Mouse (Mus musculus): ENCODE measurements around the gene Wdr86.
"Not testable (repeated sequence)": the region's sequence is repeated elsewhere in the genome, so short reads cannot be mapped to it uniquely, and the experiment has no call there.

Wdr86 gene

DNA sequence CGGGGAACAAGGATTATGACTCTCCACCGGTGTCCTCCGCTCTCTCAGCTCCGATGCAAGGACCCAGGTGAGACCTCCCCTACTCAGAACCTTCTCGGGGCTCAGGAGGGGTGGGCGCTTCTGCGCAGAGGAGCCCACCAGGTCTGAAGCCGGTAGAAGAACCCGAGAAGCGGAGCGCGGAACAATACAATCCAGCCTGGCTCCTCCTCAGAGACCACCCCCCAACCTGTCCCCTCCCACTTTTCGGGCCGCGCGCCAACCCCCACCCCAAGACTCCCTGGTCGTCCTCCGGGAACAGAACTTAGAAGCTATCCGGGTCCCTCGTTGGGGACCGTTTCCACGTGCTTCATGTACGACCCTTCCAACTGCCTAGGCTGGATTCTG is at the start of gene Wdr86:
TSS of gene Wdr86 (minus strand) at position 240 of the 384 bp plus-strand sequence.
- ATAC-seq (ENCODE audit: insufficient number of reproducible peaks, low FRiP score, low TSS enrichment) = no peak

DNA sequence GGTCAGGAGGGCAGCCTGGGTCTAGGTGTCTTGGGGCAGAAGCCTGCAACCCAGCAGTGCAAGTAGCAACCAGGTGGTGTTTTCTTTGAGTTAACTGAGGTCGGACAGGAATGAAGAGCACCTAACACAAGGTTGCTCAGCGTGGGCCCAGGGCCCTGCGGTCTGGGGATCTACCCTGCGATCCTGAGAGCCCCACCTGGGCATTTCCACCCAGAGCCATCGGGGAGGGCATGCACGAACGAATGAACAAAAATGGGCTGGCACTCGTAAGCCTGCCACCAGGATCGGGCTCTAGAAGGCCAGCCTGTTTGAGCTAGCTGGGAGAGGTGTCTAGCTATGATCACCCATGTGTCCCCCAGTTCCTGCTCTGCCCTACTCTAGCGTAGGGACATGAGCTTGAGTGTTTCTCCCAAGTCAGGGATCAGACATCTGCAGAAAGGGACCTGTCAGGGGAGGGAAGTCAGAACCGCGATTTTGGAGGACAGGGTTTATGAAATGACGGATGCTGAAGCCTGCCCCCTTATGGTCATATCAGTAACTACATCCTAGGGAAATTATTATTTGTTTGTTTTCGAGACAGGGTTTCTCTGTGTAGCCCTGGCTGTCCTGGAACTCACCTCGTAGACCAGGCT is 49.5 kb upstream of the Wdr86 start:
- peak; percentile 66; the same call in 1 of the 2 replicates for ATAC-seq (ENCODE audit: insufficient number of reproducible peaks, low FRiP score, low TSS enrichment)

DNA sequence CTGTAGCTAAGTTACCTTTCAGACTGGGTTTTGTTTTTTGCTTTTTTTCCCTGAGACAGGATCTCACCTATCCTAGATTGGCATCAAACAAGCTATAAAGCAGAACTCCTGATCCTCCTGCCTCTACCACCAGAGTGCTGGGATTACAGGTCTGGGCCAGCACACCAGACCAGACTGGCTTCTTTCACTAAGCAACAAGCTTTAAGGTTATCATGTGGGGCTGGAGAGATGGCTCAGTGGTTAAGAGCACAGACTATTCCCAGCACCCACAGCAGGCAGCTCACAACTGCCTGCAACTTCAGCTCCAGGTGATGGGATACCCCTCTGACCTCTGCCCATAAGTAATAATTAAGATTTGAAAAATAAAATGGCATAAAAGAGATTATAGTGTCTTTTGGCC is 48.8 kb upstream of the Wdr86 start:
- no peak for ATAC-seq (ENCODE audit: insufficient number of reproducible peaks, low FRiP score, low TSS enrichment)

DNA sequence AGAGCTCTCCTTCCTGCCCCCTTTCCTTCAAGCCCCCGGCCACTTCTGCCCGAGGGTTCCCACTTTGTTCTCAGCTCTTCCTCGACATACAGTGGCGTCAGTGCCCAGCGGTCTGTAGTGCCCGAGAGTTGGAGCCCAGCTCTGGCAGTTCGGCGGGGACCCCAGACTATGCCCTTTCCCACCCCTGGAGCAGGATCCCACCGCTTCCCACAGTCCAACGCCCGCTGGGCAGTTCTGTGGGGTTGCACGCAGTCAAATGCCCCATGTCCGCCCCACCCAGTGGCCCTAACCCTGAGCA is 48.3 kb upstream of the Wdr86 start:
- no peak for ATAC-seq (ENCODE audit: insufficient number of reproducible peaks, low FRiP score, low TSS enrichment)

DNA sequence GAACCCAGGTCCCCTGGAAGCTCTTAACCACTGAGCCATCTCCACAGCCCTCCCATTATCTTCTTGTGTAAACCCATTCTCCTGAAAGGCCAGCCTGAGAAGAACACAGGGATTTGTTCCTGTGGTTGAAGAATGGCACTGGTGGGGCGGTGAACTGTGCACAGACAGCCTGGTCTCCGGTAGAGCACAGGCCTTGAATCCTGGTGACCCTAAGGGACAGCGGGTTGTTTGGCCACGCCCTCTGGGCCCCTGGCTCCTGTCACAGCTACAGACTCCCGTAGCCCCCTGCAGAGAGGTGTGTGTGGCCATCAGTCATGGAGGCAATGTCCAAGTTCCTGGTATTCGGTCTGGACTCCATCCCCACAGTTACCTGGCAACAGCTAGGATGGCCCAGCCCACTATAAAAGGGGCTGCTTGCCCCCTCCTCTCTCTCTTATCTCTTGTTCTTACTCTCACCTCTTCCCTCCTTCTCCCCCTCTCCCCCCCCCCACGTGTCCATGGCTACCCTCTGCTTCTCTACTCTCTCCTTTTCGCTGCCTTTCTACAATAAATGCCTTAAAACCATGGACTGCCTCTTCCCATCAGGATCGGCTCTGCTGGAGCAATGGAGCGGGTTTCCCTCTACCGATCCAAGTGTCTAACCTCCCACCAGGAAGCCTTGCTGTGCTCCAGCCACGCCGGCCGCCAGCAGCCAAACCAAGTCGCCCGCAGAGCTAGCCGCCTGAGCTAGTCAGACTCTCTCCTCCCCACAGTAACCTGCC is 47.7 kb upstream of the Wdr86 start:
- no peak for ATAC-seq (ENCODE audit: insufficient number of reproducible peaks, low FRiP score, low TSS enrichment)

DNA sequence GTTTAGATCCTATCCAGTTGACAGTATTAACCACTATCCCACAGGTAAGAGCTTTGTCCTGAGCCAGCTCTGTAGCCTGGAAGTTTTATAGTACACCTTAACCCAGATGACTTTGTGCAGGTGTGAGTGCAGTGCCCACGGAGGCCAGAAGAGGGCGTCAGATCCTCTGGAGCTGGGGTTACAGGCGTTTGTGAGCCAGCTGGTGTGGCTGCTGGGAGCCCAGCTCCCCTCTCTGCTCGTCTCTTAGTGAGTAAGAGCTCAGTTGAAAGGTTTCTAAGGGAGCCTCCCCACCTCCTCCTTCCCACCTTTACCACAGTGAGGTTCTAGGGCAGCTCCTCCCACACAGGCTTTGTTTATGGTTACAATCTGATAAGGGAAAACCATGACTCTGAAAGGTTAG is 46.2 kb upstream of the Wdr86 start:
- ATAC-seq (ENCODE audit: insufficient number of reproducible peaks, low FRiP score, low TSS enrichment) = no peak

DNA sequence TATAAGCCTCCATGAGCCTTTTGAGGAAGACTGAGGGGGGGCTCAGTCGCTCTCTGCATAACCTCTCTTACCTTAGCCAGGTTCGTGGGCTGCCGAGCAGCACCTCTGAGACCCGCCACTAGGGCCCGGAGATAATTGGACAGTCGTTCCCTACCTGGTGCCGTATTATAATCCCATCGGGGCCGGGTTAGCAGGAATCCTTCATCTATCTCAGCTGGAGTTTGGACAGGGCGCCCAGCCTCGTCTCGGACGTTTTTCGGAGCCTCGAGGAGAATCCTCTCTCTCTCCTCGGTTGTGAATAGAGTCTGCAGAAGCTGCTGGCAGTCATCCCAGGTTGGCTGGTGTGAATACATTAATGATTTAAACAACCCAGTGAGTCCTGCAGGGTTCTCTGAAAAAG is 44.0 kb upstream of the Wdr86 start:
- not testable (repeated sequence) for ATAC-seq (ENCODE audit: insufficient number of reproducible peaks, low FRiP score, low TSS enrichment)

DNA sequence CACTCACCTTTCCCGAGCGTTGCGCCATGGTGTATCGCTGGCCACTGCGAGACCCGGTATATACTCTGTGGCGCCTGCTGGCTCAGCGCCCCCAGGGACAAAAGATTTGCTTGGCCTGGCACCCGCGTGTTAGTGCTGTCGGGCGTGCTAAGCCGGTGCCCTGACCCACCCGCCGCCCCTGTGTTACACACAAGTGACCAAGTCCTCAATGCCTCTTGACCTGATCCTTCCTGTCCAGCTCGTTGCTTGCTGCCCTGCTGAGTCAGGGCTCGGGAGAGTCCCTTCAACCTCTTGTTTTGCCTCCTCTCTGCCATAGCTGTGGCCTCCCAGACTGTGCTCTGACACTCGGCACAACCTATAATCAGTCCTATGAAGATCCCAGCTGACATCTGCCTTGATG is 27.3 kb upstream of the Wdr86 start, which contains the start of gene Crygn:
TSS of gene Crygn (minus strand) at position 193 of the 400 bp plus-strand sequence.
- ATAC-seq (ENCODE audit: insufficient number of reproducible peaks, low FRiP score, low TSS enrichment) = no peak

DNA sequence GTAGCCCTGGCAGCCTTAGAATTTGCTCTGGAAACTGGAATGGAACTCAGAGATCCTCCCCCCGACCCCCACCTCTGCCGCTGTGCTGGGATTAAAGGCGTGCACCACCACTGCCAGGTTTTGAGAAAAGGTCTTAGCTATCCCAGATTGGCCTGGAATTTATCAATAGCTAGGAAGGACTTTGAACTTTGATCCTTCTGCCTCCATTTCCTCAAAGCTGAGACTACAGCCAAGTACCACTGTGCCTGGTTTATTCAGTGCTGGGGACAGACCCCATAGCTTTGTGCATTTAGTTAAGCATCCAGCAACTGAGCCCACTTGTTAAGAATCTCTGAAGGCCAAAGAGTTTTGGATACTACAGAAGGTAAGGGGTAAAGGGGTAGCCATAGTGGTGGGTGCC is 26.4 kb upstream of the Wdr86 start:
- ATAC-seq (ENCODE audit: insufficient number of reproducible peaks, low FRiP score, low TSS enrichment) = no peak

DNA sequence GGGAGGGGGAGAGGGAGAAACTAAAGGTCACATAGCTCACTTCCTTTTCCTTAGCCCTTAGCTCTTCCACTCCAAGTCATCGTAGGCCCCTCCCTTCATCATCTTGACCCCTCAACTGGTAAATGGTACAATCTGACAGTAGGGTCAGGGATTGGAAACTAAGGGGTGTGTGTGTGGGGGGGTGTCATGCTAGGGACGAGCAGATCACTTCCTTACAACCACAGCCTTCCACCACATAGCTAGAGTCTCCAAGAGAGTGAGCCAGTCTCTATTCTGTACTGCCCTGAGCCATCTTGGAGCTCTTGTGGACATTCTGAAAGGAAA is 21.6 kb upstream of the Wdr86 start:
- ATAC-seq (ENCODE audit: insufficient number of reproducible peaks, low FRiP score, low TSS enrichment) = no peak

DNA sequence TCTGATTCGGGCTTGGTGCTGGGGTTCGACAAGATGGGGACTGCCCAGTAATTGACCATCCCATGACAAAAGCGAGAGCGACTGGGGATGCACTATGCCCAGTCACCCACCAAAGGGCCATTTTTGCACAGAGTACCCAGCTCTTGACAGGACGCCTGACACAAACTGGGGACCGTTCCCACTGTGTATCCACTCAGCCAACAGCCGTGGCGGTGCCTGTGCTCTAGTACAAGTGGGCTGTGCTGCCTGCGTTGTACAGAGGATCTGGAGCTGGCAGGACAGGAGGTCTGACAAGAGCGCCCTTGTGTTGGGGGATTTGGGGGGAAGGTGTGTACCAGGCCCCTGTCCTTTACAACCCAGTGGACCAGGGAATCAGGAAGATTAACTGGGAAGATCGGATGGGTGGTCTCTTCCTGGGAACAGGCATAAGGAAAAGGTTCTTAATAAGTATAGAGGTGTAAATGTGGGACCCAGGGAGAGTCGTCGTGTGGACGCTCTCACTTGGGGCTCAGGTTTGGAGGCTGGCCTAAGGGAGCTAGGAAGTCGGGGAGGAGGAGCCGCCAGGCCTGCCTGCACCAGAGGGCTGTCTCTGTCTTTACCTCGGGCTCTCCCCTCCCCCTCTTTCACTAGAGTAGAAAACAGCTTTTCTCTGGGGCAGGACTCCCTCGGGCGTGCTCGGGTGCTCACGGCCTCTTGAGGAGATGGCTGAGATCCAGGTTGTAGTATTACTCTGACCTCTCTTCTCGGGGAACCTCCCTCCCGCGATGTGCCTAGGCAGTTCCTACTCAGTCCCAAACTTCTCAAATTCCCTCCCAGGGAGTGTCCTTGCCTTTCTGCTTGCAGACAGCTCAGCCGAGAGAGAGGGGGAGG is 21.0 kb upstream of the Wdr86 start:
- ATAC-seq (ENCODE audit: insufficient number of reproducible peaks, low FRiP score, low TSS enrichment) = no peak

DNA sequence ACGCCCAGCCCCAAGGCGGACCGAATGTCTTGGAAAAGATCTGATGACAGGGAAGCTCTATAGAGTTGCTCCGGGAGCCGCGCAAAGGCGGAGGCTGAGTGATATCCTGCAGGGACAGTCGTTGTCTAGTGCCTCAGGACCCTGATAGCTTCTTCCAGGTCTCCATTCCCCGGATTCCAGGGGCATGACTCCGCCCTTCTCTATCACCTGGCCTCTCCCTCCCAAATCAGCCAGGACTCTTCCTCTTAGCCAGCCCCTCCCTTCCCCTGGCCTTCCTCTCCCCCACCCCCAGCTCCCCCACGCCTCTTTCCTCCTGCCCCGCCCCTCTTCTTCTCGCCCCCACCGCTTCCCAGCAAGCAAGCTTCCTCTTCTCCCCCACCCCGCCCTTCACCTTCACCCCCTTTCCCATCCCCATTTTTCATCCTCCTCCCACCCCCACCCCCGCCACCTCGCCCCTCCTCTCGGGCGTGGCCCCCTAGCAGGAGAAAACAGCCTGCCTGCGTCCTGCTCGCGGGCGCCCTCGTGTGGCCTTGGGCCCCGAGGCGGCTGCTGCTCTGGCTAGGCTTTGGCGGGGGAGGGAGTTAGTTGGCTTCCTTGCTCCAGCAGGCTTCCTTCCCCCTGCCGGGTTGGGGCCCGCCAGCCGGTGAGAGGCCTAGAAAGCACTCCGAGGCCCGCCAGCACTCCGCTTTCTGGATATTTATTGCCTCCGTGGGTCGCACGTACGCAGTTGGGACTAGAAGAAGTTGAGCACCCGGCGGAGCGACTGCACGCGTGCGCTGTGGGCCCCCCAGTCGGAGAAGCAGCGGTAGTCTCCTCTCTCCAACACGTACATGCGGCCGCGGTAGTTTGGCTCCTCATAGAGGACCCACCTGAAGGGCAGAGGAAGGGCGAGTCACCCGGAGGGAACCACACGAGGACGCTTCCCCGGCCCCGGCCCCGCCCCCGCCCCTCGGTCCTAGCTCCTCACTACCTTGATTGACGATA is 20.1 kb upstream of the Wdr86 start:
- ATAC-seq (ENCODE audit: insufficient number of reproducible peaks, low FRiP score, low TSS enrichment) = peak; percentile 87

DNA sequence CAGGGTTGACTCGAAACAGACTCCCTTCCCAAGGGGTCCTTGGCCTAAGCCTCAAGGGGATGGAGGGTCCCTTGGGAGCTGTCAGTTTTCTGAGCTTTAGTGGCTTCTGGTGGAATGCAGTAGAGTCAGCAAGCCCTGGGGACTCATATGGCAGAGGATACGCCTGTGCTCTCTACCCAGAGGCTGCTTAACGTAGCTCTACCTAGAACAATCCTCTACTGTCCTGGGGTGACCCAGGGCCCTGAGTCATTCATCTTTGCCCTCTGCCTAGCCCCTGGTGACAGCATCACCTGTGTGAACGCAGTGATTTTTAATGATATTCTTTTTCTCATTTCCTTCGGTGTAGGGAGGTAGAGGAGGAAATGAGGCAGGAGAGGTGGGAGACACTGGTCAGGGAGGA is 19.2 kb upstream of the Wdr86 start:
- ATAC-seq (ENCODE audit: insufficient number of reproducible peaks, low FRiP score, low TSS enrichment) = no peak

DNA sequence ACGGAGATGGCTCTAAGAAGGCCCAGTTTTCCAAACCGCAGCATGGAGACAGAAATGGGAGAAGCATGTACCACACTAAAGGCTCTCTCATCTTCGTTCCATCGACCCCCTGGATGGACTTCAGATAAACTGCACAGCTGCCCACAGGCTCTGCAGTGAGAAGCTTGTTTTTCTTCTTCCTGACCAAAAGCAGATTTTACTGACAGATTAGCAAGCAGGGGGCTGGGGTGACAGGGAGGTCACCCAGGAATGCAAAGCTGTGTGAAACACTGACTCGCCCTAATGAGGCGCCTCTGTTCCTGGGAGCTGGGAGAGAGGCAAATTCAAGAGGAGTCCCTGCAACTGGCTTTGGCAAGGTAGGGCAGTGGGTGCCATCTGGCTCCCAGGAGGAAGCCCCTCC is 17.0 kb upstream of the Wdr86 start:
- no peak for ATAC-seq (ENCODE audit: insufficient number of reproducible peaks, low FRiP score, low TSS enrichment)

DNA sequence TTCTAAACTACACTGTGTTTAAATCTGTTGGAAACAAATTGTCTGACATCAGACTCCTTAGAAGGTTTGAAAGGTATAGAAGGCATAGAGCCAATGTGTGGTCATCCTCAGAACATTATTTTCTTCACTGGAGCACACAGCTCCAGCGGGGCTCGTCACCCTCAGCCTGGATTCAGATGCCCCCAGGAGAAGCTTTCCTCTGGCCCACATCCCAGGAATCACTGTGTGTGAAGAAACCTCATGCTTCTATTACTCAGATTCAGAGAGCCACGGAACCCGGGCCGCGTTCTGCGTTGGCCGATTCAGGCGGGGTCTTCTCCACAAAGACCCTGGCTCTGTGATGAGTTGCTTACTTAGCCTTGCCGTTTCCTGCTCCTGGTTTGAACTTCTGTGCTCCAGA is 13.4 kb upstream of the Wdr86 start:
- ATAC-seq (ENCODE audit: insufficient number of reproducible peaks, low FRiP score, low TSS enrichment) = no peak

DNA sequence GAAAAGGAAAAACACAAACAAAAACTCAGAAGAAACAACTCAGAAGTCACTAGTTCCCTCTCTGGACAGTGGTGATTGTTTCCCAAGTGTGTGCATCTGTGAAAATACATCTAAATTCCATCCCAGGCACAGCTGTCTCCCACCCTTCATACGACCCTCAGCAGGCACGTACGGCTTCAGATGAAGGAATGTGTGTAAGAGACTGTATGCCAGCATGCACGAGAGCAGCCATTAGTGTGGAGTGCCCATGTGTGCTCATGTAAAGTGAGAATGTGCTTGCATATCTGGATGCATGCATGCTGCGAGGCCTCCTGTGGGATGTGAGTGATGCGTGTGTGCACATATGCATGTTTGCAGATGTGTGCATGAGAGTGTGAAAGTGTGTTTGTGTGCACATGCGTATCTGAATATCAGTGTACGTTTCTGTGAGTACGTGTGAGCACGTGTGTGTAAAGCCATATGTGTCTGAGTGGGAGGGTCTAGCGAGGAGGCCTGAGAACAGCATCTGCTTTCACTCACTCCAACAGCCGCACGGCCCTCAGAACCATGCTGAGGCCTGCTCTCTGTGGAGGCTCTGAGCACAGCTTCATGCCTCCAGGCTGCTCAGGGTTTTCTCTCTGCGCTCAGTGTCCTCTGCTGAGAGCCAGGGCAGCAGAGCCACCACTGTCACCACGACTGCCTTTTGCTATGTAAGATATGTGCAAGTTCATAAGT is 10.8 kb upstream of the Wdr86 start:
- ATAC-seq (ENCODE audit: insufficient number of reproducible peaks, low FRiP score, low TSS enrichment) = no peak

DNA sequence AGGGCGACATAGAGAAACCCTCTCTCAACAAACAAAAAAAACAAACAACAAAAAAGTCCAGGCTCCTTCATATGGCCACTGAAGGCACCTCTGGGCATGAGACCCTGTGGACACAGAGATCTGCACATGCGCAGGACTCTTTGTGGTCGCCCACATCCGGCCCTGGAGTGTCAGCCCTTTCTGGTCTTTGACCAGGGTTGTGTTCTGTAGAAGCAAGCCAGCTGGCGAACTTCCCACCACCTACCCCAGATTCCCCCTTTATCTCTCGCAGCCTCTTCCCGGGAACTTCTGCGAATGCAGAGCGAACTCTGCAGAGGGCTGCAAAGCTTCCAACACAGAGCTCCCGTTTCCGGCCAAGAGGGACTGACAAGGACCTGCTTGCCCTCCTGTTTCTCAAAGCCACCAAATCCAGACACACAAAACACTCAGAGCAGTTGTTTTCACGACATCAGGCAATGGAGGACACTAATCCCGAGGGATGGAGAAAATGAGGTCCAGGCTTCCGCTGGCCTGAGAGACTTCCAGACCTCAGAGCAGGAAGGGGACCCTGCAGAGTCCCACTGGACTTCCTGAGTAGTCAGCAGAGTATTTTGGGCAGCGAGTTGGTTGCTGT is 8.7 kb upstream of the Wdr86 start:
- ATAC-seq (ENCODE audit: insufficient number of reproducible peaks, low FRiP score, low TSS enrichment) = no peak

DNA sequence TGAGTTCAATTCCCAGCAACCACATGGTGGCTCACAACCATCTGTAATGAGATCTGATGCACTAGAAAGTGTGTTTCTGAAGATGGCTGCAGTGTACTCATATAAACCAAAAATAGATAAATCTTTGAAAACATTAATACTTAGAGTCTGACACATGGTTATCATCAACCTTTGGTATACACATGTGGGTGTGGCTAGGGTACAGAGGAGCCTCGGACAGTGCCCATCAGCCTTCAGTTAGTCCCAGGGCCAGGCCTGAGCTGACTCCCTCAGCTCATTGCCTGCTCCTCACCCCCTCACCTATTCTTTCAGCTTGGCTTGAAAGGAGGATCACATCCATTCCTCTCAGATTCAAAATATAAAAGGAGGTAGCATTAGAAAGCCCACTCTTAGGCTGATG is 8.0 kb upstream of the Wdr86 start:
- no peak for ATAC-seq (ENCODE audit: insufficient number of reproducible peaks, low FRiP score, low TSS enrichment)

DNA sequence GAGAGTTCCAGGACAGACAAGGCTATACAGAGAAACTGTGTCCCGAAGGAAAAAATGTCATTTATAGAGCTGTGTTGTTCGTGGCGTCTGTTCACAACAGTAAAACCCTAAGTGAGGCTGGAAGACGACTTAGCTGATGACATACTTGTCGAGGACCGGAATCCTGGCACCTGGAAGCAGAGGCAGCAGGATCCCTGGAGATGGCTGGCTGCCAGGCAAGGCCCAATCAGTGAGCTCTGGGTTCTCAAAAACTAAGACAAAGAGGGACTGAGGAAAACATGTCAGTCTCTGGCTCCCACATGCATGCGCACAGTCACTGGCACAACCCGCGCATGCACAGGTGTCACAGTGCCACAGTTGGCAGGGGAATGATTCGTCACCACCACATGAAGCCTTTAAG is 7.1 kb upstream of the Wdr86 start:
- ATAC-seq (ENCODE audit: insufficient number of reproducible peaks, low FRiP score, low TSS enrichment) = no peak

Data from cerebellum, adult (tissue).